Comparison of ENCODE assay signal across 11 mouse cellular contexts in genomic region chr11:53098780-53099198, GRCm38 (mm10).
DNase-seq lines count a peak whose midpoint lies in the region; ATAC-seq and TF ChIP-seq lines count a peak whose summit lies in the region.
"Had no signal": no experiment of that assay in that cellular context is flagged by ENCODE, and none has a peak within 500 bp of the region (broad histone marks: within the 10 kb centered on the region; RNA-seq: fewer than 3 reads in every experiment).

No protein-coding gene starts in this region.

- no peak for TF ChIP-seq POLR2A in heart, adult 2 months (IDR thresholded peaks at IDR 0.05; ENCODE audit: insufficient read depth, low read depth, low read length)

- TF ChIP-seq EP300 in heart, adult 2 months (IDR thresholded peaks at IDR 0.05; ENCODE audit: insufficient read depth, low read depth, low read length) = no peak

- intact Hi-C loops in heart, adult 2 months (cut with DNase I) = no loop called here
- intact Hi-C loops in heart, postnatal 10 days (cut with DNase I) = no loop called here

- peak; percentile 21 to 23 for DNase-seq in heart, adult 2 months
- DNase-seq in heart, adult 8-10 months (ENCODE audit: low spot score) = no peak
- peak; percentile 30 for DNase-seq in right cerebral cortex, postnatal 4 days
- no peak for DNase-seq in right cerebral cortex, postnatal 25 days
- DNase-seq in heart, postnatal 10 days = peak; percentile 70 to 73
- DNase-seq in layer of hippocampus, adult 11-12 months (ENCODE audit: low spot score) = no peak
- DNase-seq: thymus, adult 18-20 months had no signal

- no peaks in the 10 kb centered on the region for H3K79me2 ChIP-seq in heart, adult 2 months (replicated peaks; ENCODE audit: control insufficient read depth, insufficient read depth, low read length)

- no peaks in the 10 kb centered on the region for H3K36me3 ChIP-seq in heart, adult 2 months (ENCODE audit: control insufficient read depth, insufficient read depth, low read length)
- no peaks in the 10 kb centered on the region for H3K36me3 ChIP-seq in stomach, embryonic 15.5 days
- H3K36me3 ChIP-seq: forebrain, embryonic 10.5 days had no signal

- no peak overlapping the region for H3K4me2 ChIP-seq in stomach, embryonic 15.5 days

- no peaks in the 10 kb centered on the region; the same call in 1 of the 2 replicates for H3K4me1 ChIP-seq in heart, adult 2 months (ENCODE audit: control insufficient read depth, insufficient read depth, low read length)
- H3K4me1 ChIP-seq in stomach, embryonic 15.5 days = 0 out of 2 replicates have a peak, but pooled peaks cover 2% of the 10 kb centered on the region

- no peak overlapping the region for H3K4me3 ChIP-seq in heart, adult 2 months
- no peak overlapping the region for H3K4me3 ChIP-seq in stomach, embryonic 15.5 days (replicated peaks)
- H3K4me3 ChIP-seq: forebrain, embryonic 10.5 days had no signal

- peak; percentile 53; the same call in 1 of the 2 replicates for ATAC-seq in stomach, embryonic 15.5 days (ENCODE audit: insufficient read depth, low FRiP score, low read depth)
- no peak for ATAC-seq in granulocyte monocyte progenitor cell, adult 5-6 weeks (replicated peaks; ENCODE audit: poor library complexity, severe bottlenecking)

- no peak overlapping the region for H3K27ac ChIP-seq in heart, adult 2 months
- no peak overlapping the region for H3K27ac ChIP-seq in stomach, embryonic 15.5 days
- H3K27ac ChIP-seq: forebrain, embryonic 10.5 days; macrophage had no signal

- H3K9ac ChIP-seq in heart, adult 2 months (ENCODE audit: low read depth, low read length) = no peak overlapping the region
- no peak overlapping the region for H3K9ac ChIP-seq in stomach, embryonic 15.5 days

- no peaks in the 10 kb centered on the region for H3K27me3 ChIP-seq in heart, adult 2 months (ENCODE audit: control insufficient read depth, insufficient read depth, low read length)
- H3K27me3 ChIP-seq in stomach, embryonic 15.5 days (replicated peaks) = no peaks in the 10 kb centered on the region

- WGBS in heart, adult 2 months = 15% methylated on average over 3 of the region's 3 CpGs
- WGBS in stomach, embryonic 15.5 days = 40% methylated on average over 3 of the region's 3 CpGs

- TF ChIP-seq CTCF in heart, adult 2 months (IDR thresholded peaks at IDR 0.05) = no peak

- H3K9me3 ChIP-seq in stomach, embryonic 15.5 days = no peaks in the 10 kb centered on the region
- H3K9me3 ChIP-seq: forebrain, embryonic 10.5 days had no signal

Comparison
In these comparisons a context has a peak if more than half of its experiments do, and no peak if none do; other contexts are left out.
1. DNase-seq: peak in heart, adult 2 months (2 of 2), right cerebral cortex, postnatal 4 days (single experiment) and heart, postnatal 10 days (2 of 2); none in heart, adult 8-10 months (single experiment), right cerebral cortex, postnatal 25 days (single experiment) and layer of hippocampus, adult 11-12 months (single experiment).